In genomic region chr6:66897994-66898393, GRCm38 (mm10) we compare ENCODE assay signal across 8 mouse cellular contexts. TPM values are rescaled to one million over a fixed set of nuclear protein-coding genes. Genes with fewer than 3 reads are reported as not detected.
DNase-seq lines count a peak whose midpoint lies in the region; ATAC-seq and TF ChIP-seq lines count a peak whose summit lies in the region.

No protein-coding gene starts in this region.

- H3K9ac ChIP-seq in heart, embryonic 12.5 days: no peak overlapping the region
- H3K9ac ChIP-seq in liver, embryonic 13.5 days: 0 out of 2 replicates have a peak overlapping the region, but pooled peaks have one; percentile 86

- no peaks in the 10 kb centered on the region for H3K36me3 ChIP-seq in heart, embryonic 12.5 days
- H3K36me3 ChIP-seq in liver, embryonic 13.5 days: no peaks in the 10 kb centered on the region
- H3K36me3 ChIP-seq in thymus, adult 2 months (ENCODE audit: control insufficient read depth, insufficient read depth, low read length): no peaks in the 10 kb centered on the region

- ATAC-seq in heart, embryonic 12.5 days (ENCODE audit: insufficient number of reproducible peaks, low FRiP score): no peak
- no peak for ATAC-seq in liver, embryonic 13.5 days (ENCODE audit: low read depth)

- no peak overlapping the region for H3K27ac ChIP-seq in heart, embryonic 12.5 days (ENCODE audit: poor library complexity, severe bottlenecking)
- H3K27ac ChIP-seq in embryonic fibroblast, embryonic 13.5 days (ENCODE audit: insufficient read depth, low read length): no peak overlapping the region
- H3K27ac ChIP-seq in liver, embryonic 13.5 days: no peak overlapping the region
- H3K27ac ChIP-seq in thymus, adult 2 months (ENCODE audit: control insufficient read depth, insufficient read depth, low read length): no peak overlapping the region

- TF ChIP-seq POLR2A in embryonic fibroblast, embryonic 13.5 days (IDR thresholded peaks at IDR 0.05; ENCODE audit: low read depth, low read length): no peak
- no peak for TF ChIP-seq POLR2A in thymus, adult 2 months (IDR thresholded peaks at IDR 0.05; ENCODE audit: control insufficient read depth, extremely low read depth, insufficient read depth, low read length, poor library complexity)

- peak overlapping the region; percentile 87 for H3K4me2 ChIP-seq in heart, embryonic 12.5 days
- peak overlapping the region; percentile 99 for H3K4me2 ChIP-seq in liver, embryonic 13.5 days

- H3K9me3 ChIP-seq in heart, embryonic 12.5 days (replicated peaks): no peaks in the 10 kb centered on the region
- no peaks in the 10 kb centered on the region for H3K9me3 ChIP-seq in liver, embryonic 13.5 days (replicated peaks)

- WGBS in heart, embryonic 12.5 days: 59% methylated on average over 4 of the region's 4 CpGs
- 53% methylated on average over 4 of the region's 4 CpGs for WGBS in liver, embryonic 13.5 days (ENCODE audit: insufficient replicate concordance)
- 88% methylated on average over 4 of the region's 4 CpGs for WGBS in thymus, adult 2 months

- H3K27me3 ChIP-seq in heart, embryonic 12.5 days (replicated peaks): no peaks in the 10 kb centered on the region
- H3K27me3 ChIP-seq in liver, embryonic 13.5 days: peaks cover 11% of the 10 kb centered on the region
- no peaks in the 10 kb centered on the region for H3K27me3 ChIP-seq in thymus, adult 2 months (ENCODE audit: control insufficient read depth, insufficient read depth, low read length)

- no peak for DNase-seq in heart, adult 8-10 months (ENCODE audit: low spot score)
- DNase-seq in 3T3-L1 (ENCODE audit: low read depth, low spot score): peak; percentile 29
- DNase-seq in liver, embryonic 13.5 days: no peak
- no peak for DNase-seq in thymus, adult 2 months
- no peak for DNase-seq in spleen, adult 18-20 months
- DNase-seq in gastrocnemius, postnatal 10 days: no peak

- no peak overlapping the region for H3K4me3 ChIP-seq in heart, embryonic 12.5 days
- H3K4me3 ChIP-seq in embryonic fibroblast, embryonic 13.5 days (ENCODE audit: insufficient read depth, low read length): peak overlapping the region; percentile 69
- peak overlapping the region; percentile 77 for H3K4me3 ChIP-seq in liver, embryonic 13.5 days (replicated peaks)
- no peak overlapping the region for H3K4me3 ChIP-seq in thymus, adult 2 months (ENCODE audit: control insufficient read depth, insufficient read depth, low read length)

- TF ChIP-seq CTCF in embryonic fibroblast, embryonic 13.5 days (IDR thresholded peaks at IDR 0.05; ENCODE audit: borderline replicate concordance, insufficient read depth, low read length): no peak
- TF ChIP-seq CTCF in thymus, adult 2 months (IDR thresholded peaks at IDR 0.05; ENCODE audit: borderline replicate concordance, control insufficient read depth, extremely low read depth, insufficient read depth, low read length, poor library complexity): no peak

- H3K4me1 ChIP-seq in heart, embryonic 12.5 days (replicated peaks): peaks cover 16% of the 10 kb centered on the region
- H3K4me1 ChIP-seq in embryonic fibroblast, embryonic 13.5 days (ENCODE audit: control insufficient read depth, insufficient read depth, low read length): peaks cover 8% of the 10 kb centered on the region
- H3K4me1 ChIP-seq in liver, embryonic 13.5 days (replicated peaks): peaks cover 41% of the 10 kb centered on the region
- H3K4me1 ChIP-seq in thymus, adult 2 months (replicated peaks; ENCODE audit: control insufficient read depth, insufficient read depth, low read length): peaks cover 7% of the 10 kb centered on the region

RNA-seq across cellular contexts. Expression of gene Gng12, which starts 1.8 kb away (rescaled TPM):
- polyA plus RNA-seq in heart, embryonic 12.5 days (2016; fragmentation: Nextera tagmentation; extraction: Ambion mirVana): 72.0 and 73.7 TPM in 2 replicates
- total RNA-seq in heart, adult 8-10 months (2022): 10 to 100 TPM; 32.8 to 36.9 (median 34.7) TPM
- polyA plus RNA-seq in embryonic fibroblast, embryonic 13.5 days (2011; ENCODE audit: insufficient read length, low read depth, missing spikeins): 246 and 251 TPM in 2 replicates
- 26.4 and 31.9 TPM in 2 replicates for polyA plus RNA-seq in liver, embryonic 13.5 days (2015; fragmentation: Nextera tagmentation; extraction: Ambion mirVana)
- 8.0 and 10.8 TPM in 2 replicates for polyA plus RNA-seq in thymus, adult 2 months (2012; rRNA removed)
- 10 to 100 TPM; 40.6 to 42.9 TPM for total RNA-seq in gastrocnemius, postnatal 10 days (2021)

Comparison
In these comparisons a context has a peak if more than half of its experiments do, and no peak if none do; other contexts are left out.
1. H3K4me3 ChIP-seq: peak in embryonic fibroblast, embryonic 13.5 days (single experiment) and liver, embryonic 13.5 days (single experiment); none in heart, embryonic 12.5 days (single experiment) and thymus, adult 2 months (single experiment).